Mouse (Mus musculus) 3134 (cell line): ENCODE measurements at regions not wholly inside any gene's neighbourhood (a gene's known extent, or its start where the extent isn't known, plus 50 kb on each side); places are given as distances from the start of the nearest gene placed in this dataset.

Source experiments
- DNase-seq: peaks from one replicate; pipeline ENCODE4 v3.0.0-alpha.2; 2011; ENCODE audit warnings: low spot score; ENCODE audit not compliant: insufficient read length; ENCODE audit errors: extremely low read depth

DNA sequence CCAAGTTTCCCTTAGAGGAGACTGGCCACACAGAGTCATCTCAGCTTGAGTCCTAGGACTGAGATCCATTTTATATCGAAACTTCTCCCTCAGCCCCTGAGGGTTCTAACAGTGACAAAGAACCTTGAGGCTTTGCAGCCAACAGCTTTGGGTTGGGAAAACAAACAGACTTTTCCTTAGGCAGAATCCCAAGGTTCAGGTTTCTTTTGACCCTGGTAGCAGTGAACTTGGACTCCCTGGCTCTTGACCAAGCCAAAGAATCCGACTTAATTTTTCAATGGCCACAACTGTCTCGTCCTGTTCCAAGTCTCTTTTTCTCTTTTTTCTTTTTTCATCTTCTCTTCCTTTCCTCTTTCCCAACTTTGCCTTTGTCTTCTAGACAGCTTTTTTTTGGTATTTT, 60.9 kb upstream of the Serpine2 start:
- DNase-seq, result no peak

- DNase-seq, result no peak
These were observed 60.4 kb upstream of the Serpine2 start for GRCm38 (mm10) chr1:79921333-79921732.

GRCm38 (mm10) chr1:79917426-79918150, 56.6 kb upstream of the Serpine2 start:
- no peak for DNase-seq
